Mouse (Mus musculus) hindbrain, embryonic 10.5 days (tissue): ENCODE results near the gene Izumo4. TPM values are rescaled to one million over a fixed set of nuclear protein-coding genes. Genes with fewer than 3 reads are reported as not detected.

Experiments used
- DNase-seq: peaks from one replicate; pipeline ENCODE4 v3.0.0-alpha.2; 2017; ENCODE audit warnings: low spot score
- H3K27ac ChIP-seq: fragments of 300-500 bp; sonication (generic); 2 replicates; pipeline ENCODE4 v1.5.1; 2016; ENCODE audit warnings: mild to moderate bottlenecking, moderate library complexity
- H3K27me3 ChIP-seq: fragments of 300-500 bp; sonication (generic); 2 replicates; pipeline ENCODE4 v1.6.1; 2016; ENCODE audit warnings: mild to moderate bottlenecking; ENCODE audit not compliant: poor library complexity, insufficient read depth, severe bottlenecking
- H3K36me3 ChIP-seq: fragments of 300-500 bp; sonication (generic); 2 replicates; pipeline ENCODE4 v1.6.1; 2016; ENCODE audit warnings: mild to moderate bottlenecking, moderate library complexity
- H3K4me1 ChIP-seq: fragments of 300-500 bp; sonication (generic); replicated peaks from 2 replicates; pipeline ENCODE4 v1.6.1; 2016; ENCODE audit warnings: mild to moderate bottlenecking
- H3K4me3 ChIP-seq: fragments of 300-500 bp; sonication (generic); 2 replicates; pipeline ENCODE4 v1.5.1; 2016; ENCODE audit warnings: mild to moderate bottlenecking, moderate library complexity
- H3K9me3 ChIP-seq: fragments of 300-500 bp; sonication (generic); 2 replicates; pipeline ENCODE4 v1.6.1; 2016; ENCODE audit warnings: mild to moderate bottlenecking, moderate library complexity
- WGBS: fragments of 180-500 bp; shearing (Covaris S2); methylation state at CpG from one replicate; pipeline ENCODE4 v1.1.7; 2016; 5-methylcytosine and 5-hydroxymethylcytosine counted together
- polyA plus RNA-seq: library from polyadenylated mRNA; unstranded; fragments of >200 nt; fragmentation: Nextera tagmentation; extraction: Ambion mirVana; gene quantifications from 2 replicates; pipeline ENCODE4 v1.2.1, GENCODE M21; 2016

The Izumo4 gene
- polyA plus RNA-seq, 1 experiment from 2014 or later, result 18.7 TPM

DNA sequence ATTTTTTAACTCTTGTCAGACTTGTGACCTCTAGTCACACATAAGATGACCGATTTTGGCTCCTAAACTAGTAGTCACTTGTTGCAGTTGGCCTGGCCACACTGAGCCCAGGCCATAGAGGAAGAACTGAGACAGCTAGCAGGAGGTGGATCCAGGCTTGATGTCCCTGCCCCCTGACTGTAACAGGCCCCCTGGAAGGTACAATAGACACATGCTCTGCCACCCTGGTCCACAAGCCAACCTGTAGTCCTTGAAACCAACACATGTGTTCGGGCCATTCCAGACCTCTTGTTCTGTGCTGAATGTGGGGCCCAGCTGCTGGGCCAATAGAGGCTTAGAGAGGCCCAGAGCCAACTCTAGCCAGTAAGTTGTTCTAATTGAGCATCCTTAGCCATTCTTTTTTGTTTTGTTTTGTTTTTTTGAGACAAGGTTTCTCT is 21.7 kb upstream of the Izumo4 start:
- H3K36me3 ChIP-seq, result peaks cover 20% of the 10 kb centered on the region
- no peak overlapping the region for H3K4me3 ChIP-seq
- WGBS, result 80% methylated on average over 2 of the region's 2 CpGs
- H3K9me3 ChIP-seq, result no peaks in the 10 kb centered on the region
- peak overlapping the region; percentile 69 for H3K27ac ChIP-seq
- peaks cover 42% of the 10 kb centered on the region for H3K4me1 ChIP-seq
- H3K27me3 ChIP-seq, result no peaks in the 10 kb centered on the region
- DNase-seq, result no peak

- no peak for DNase-seq
- Histone ChIP-seq H3K27ac (no peak overlapping the region), H3K4me1 (peaks cover 34% of the 10 kb centered on the region), H3K9me3 (no peaks in the 10 kb centered on the region), H3K27me3 (no peaks in the 10 kb centered on the region), H3K36me3 (peaks cover 37% of the 10 kb centered on the region), H3K4me3 (no peak overlapping the region)
- 95% methylated on average over 6 of the region's 6 CpGs for WGBS
Observed at GRCm38 (mm10) chr10:80682003-80682402, 20.0 kb upstream of the Izumo4 start.

DNA sequence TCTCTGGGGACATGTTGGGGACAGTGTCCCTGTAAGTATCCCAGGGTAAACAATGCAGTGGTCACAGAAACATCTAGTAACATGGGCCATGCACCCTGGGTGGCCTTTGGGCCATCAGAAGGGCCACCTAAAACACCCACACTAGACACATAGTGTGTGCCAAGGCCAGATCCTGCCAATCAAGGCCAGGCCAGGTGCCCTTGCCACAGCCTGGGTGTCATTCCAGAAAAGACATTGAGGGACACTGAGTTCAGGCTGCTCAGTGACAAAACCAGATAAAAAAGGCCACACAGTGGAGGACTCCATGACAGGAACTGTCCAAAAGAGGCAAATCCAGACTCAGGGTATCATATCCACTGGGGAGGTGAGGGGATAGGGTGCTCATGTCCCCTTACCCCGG is 18.3 kb upstream of the Izumo4 start:
- DNase-seq, result no peak
- Histone ChIP-seq H3K9me3 (no peaks in the 10 kb centered on the region), H3K4me3 (no peak overlapping the region), H3K36me3 (peaks cover 53% of the 10 kb centered on the region), H3K27ac (no peak overlapping the region), H3K27me3 (no peaks in the 10 kb centered on the region), H3K4me1 (peaks cover 17% of the 10 kb centered on the region)
- WGBS, result 98% methylated on average over 1 of the region's 1 CpGs

DNA sequence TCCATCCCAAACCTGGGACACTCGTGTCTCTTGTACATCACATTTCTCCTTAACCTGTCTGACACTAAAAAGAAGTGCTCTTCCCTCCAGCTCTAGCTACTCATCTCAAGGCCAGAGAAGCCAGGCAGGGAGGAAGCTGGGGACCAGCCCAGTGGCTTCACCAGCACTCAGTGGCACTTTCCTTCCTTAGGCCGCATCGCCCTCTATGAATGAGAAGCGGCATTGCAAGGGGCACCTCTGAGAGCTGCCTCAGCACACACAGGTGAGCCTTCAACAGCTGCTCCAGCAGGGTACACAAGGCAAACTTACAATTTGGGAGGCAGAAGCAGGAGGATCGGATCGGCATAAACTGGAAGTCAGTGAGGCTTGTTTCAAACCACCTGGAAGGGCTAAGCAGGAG is 17.8 kb upstream of the Izumo4 start:
- Histone ChIP-seq H3K27ac (no peak overlapping the region), H3K36me3 (peaks cover 58% of the 10 kb centered on the region), H3K4me1 (peaks cover 12% of the 10 kb centered on the region), H3K27me3 (no peaks in the 10 kb centered on the region), H3K9me3 (no peaks in the 10 kb centered on the region), H3K4me3 (no peak overlapping the region)
- DNase-seq, result peak; percentile 38
- WGBS, result 55% methylated on average over 6 of the region's 6 CpGs

DNA sequence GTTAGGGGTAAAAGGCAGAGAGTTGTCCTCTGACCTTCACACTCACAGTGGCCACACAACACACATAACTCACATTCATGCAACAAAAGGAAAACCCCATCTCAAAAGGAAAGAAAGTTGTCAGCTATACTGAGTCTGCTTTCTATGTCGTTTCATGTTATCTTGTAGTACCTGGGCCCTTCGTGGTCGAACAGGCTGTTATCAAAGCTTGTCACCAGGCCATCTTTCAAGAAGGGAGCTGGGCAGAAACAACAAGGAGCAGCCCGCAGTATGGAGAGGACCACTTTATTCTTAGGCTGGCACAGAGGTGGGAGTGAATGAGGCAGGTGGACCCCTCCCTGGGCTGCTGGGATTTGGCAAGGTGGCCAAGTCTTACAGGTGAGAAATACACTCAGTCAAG is 17.0 kb upstream of the Izumo4 start:
- DNase-seq, result no peak
- H3K27me3 ChIP-seq, result no peaks in the 10 kb centered on the region

DNA sequence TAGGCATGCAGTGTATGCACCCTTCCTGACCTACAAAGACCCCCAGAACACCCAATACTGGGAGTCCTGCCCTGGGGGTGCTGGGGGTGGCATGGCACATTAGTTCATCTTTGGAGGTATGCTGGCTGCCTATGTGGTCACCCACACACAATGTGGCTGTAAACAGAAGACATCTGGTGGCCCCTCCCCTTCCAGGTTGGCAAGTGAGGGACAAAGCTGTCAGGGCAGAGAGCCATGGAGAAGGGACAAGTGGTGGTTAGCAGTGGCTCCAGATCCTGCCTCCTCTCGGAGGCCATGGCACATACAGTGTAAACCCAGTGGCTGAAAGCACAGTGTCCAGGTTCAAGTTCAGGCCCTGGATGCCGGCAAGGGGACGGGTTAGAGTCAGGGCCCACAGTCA is 15.4 kb upstream of the Izumo4 start:
- DNase-seq, result no peak
- 95% methylated on average over 3 of the region's 3 CpGs for WGBS

More for the DNA sequence above, 17.0 kb upstream of the Izumo4 start:
- no peak overlapping the region for H3K4me3 ChIP-seq
- no peaks in the 10 kb centered on the region for H3K9me3 ChIP-seq
- H3K4me1 ChIP-seq, result peaks cover 4% of the 10 kb centered on the region
- WGBS, result 82% methylated on average over 4 of the region's 4 CpGs
- H3K36me3 ChIP-seq, result peaks cover 66% of the 10 kb centered on the region
- no peak overlapping the region for H3K27ac ChIP-seq

DNA sequence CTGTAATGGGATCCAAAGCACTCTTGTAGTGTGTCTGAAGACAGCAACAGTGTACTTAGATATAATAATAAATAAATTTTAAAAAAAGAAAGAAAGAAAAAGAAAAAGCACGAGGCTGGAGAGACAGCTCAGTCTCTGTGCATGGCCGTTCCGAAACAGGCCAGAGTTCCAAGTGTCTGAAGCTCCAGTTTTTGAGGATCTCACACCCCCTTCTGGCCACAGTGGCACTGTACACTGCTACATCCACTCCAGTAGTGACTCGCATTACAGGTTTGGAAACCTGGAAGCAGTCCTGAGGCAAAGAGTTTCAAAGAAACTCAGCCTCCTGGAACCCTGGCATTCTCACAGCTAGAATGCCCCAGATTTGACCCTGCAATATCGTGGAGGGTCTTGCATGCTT is 14.1 kb upstream of the Izumo4 start:
- WGBS, result 56% methylated on average over 5 of the region's 5 CpGs
- peak; percentile 51 for DNase-seq
- Histone ChIP-seq H3K27ac (no peak overlapping the region), H3K36me3 (peaks cover 90% of the 10 kb centered on the region), H3K27me3 (no peaks in the 10 kb centered on the region), H3K4me1 (no peaks in the 10 kb centered on the region), H3K4me3 (no peak overlapping the region), H3K9me3 (no peaks in the 10 kb centered on the region)

More for the DNA sequence above, 15.4 kb upstream of the Izumo4 start:
- Histone ChIP-seq H3K36me3 (peaks cover 82% of the 10 kb centered on the region), H3K9me3 (no peaks in the 10 kb centered on the region), H3K27ac (no peak overlapping the region), H3K27me3 (no peaks in the 10 kb centered on the region), H3K4me3 (no peak overlapping the region), H3K4me1 (no peaks in the 10 kb centered on the region)

DNA sequence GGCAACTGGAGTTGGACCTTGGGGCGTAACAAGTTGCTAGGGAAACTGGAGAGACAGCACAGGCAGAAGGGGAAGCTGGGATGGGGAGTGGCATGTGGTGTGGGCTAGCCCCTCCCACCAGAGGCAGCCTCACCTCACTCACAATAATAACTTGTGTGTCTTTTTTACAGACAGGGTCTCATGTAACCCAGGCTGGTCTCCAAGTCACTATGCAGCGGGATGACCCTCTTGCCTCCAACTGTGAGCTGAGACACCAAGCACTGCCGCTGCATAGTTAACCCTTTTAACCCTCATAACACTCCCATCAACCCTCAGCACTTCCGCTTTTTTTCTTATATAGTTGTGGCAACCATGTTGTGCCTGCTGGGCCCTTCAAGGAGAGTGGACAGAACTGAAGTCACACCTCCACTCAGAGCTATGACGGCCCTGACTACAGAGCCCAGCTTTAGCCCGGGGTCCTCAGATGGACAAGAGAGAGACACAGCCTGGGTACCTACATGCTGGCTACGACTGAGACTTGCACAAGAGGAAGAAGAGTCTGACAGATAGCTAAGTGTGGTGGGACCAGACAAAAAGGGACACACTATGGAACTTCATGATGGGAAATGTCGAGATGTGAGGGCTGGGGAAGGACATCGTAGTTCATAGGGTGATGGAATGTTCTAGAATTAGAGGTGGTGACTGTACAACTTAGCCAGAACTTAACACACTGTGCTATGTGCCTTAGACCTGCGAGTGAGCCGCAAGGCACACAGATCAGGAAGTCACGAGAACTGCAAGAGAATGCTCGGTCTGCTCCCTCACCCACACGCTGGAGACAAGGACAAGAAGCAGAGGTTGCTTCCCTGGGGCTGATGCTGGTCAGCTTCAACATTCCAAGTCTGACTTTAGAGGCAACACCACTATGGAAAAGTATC is 9.5 kb upstream of the Izumo4 start:
- Histone ChIP-seq H3K27me3 (no peaks in the 10 kb centered on the region), H3K4me3 (no peak overlapping the region), H3K27ac (no peak overlapping the region), H3K4me1 (peaks cover 16% of the 10 kb centered on the region; the same call in 1 of the 2 replicates), H3K9me3 (no peaks in the 10 kb centered on the region), H3K36me3 (peaks cover 78% of the 10 kb centered on the region)
- no peak for DNase-seq
- 84% methylated on average over 14 of the region's 14 CpGs for WGBS

GRCm38 (mm10) chr10:80693401-80694045 is 8.5 kb upstream of the Izumo4 start:
- Histone ChIP-seq H3K27me3 (no peaks in the 10 kb centered on the region), H3K4me1 (peaks cover 23% of the 10 kb centered on the region; the same call in 1 of the 2 replicates), H3K36me3 (peaks cover 78% of the 10 kb centered on the region), H3K4me3 (no peak overlapping the region; the same call in 1 of the 2 replicates), H3K27ac (no peak overlapping the region), H3K9me3 (no peaks in the 10 kb centered on the region)
- DNase-seq, result no peak
- 93% methylated on average over 12 of the region's 12 CpGs for WGBS

- Histone ChIP-seq H3K4me3 (no peak overlapping the region), H3K36me3 (peaks cover 71% of the 10 kb centered on the region), H3K4me1 (peaks cover 27% of the 10 kb centered on the region; the same call in 1 of the 2 replicates), H3K27me3 (no peaks in the 10 kb centered on the region), H3K27ac (peak overlapping the region; percentile 64; the same call in 1 of the 2 replicates), H3K9me3 (no peaks in the 10 kb centered on the region)
- 87% methylated on average over 13 of the region's 13 CpGs for WGBS
- no peak for DNase-seq
Observed at GRCm38 (mm10) chr10:80694159-80694938, 7.6 kb upstream of the Izumo4 start.

GRCm38 (mm10) chr10:80695186-80695585 is 6.8 kb upstream of the Izumo4 start:
- Histone ChIP-seq H3K27me3 (no peaks in the 10 kb centered on the region), H3K36me3 (peaks cover 62% of the 10 kb centered on the region), H3K4me1 (peaks cover 32% of the 10 kb centered on the region), H3K4me3 (no peak overlapping the region), H3K27ac (peak overlapping the region; percentile 64; the same call in 1 of the 2 replicates), H3K9me3 (no peaks in the 10 kb centered on the region)
- 90% methylated on average over 2 of the region's 2 CpGs for WGBS
- no peak for DNase-seq

GRCm38 (mm10) chr10:80695801-80696501 is 6.0 kb upstream of the Izumo4 start:
- Histone ChIP-seq H3K4me3 (no peak overlapping the region), H3K4me1 (peaks cover 40% of the 10 kb centered on the region), H3K36me3 (peaks cover 55% of the 10 kb centered on the region), H3K9me3 (no peaks in the 10 kb centered on the region), H3K27me3 (no peaks in the 10 kb centered on the region), H3K27ac (peak overlapping the region; percentile 16; the same call in 1 of the 2 replicates)
- 77% methylated on average over 10 of the region's 10 CpGs for WGBS
- DNase-seq, result no peak
